ENCODE assay signal across 23 mouse cellular contexts in genomic region chr4:106286958-106287743, GRCm38 (mm10). TPM values are rescaled to one million over a fixed set of nuclear protein-coding genes. Genes with fewer than 3 reads are reported as not detected.
DNase-seq lines count a peak whose midpoint lies in the region; ATAC-seq and TF ChIP-seq lines count a peak whose summit lies in the region.
"Had no signal": no experiment of that assay in that cellular context is flagged by ENCODE, and none has a peak within 500 bp of the region (broad histone marks: within the 10 kb centered on the region; RNA-seq: fewer than 3 reads in every experiment).

No protein-coding gene starts in this region.

- H3K4me3 ChIP-seq in heart, embryonic 12.5 days: no peak overlapping the region
- H3K4me3 ChIP-seq in heart, postnatal 0 days (ENCODE audit: low read depth, low read length): no peak overlapping the region
- H3K4me3 ChIP-seq in MEL (ENCODE audit: control insufficient read depth in 1 of 2, insufficient read depth in 1 of 2, low read depth in 2 of 2, low read length in 2 of 2): no peak overlapping the region
- H3K4me3 ChIP-seq: forebrain, embryonic 10.5 days; forebrain, embryonic 13.5 days; hindbrain, embryonic 12.5 days; hindbrain, embryonic 15.5 days had no signal

- H3K36me3 ChIP-seq in heart, embryonic 12.5 days: no peaks in the 10 kb centered on the region
- no peaks in the 10 kb centered on the region for H3K36me3 ChIP-seq in heart, postnatal 0 days (replicated peaks; ENCODE audit: control insufficient read depth, insufficient read depth, low read length)
- H3K36me3 ChIP-seq in MEL (ENCODE audit: control insufficient read depth in 1 of 2, insufficient read depth in 2 of 2, low read length in 2 of 2): peaks cover 0 to 2% of the 10 kb centered on the region in 2 experiments; a peak in 2 of 4 replicates
- H3K36me3 ChIP-seq: forebrain, embryonic 10.5 days; hindbrain, embryonic 12.5 days; hindbrain, embryonic 15.5 days had no signal

- H3K27me3 ChIP-seq in heart, embryonic 12.5 days (replicated peaks): no peaks in the 10 kb centered on the region
- no peaks in the 10 kb centered on the region for H3K27me3 ChIP-seq in heart, postnatal 0 days (ENCODE audit: control insufficient read depth, insufficient read depth, low read length)
- H3K27me3 ChIP-seq in MEL (ENCODE audit: control insufficient read depth in 1 of 2, insufficient read depth in 2 of 2, low read length in 2 of 2): no peaks in the 10 kb centered on the region
- H3K27me3 ChIP-seq: forebrain, embryonic 13.5 days; hindbrain, embryonic 12.5 days; hindbrain, embryonic 15.5 days; Patski had no signal

- WGBS in heart, embryonic 12.5 days: 48% methylated on average over 4 of the region's 4 CpGs
- WGBS in heart, postnatal 0 days: 48% methylated on average over 4 of the region's 4 CpGs

- no peak for TF ChIP-seq RAD21 in MEL (IDR thresholded peaks at IDR 0.05; ENCODE audit: low read depth, low read length)

- intact Hi-C loops in heart, postnatal 25 days (cut with DNase I): no loop called here
- intact Hi-C loops in heart, postnatal 14 days (cut with DNase I): no loop called here

- TF ChIP-seq POLR2A in MEL (IDR thresholded peaks at IDR 0.05; ENCODE audit: control insufficient read depth in 1 of 2, insufficient read depth in 1 of 2, low read depth in 1 of 2, low read length in 2 of 2, poor library complexity in 1 of 2): no peak

- 0 out of 2 replicates have a peak overlapping the region, but pooled peaks have one; percentile 6 for H3K27ac ChIP-seq in heart, embryonic 12.5 days (ENCODE audit: poor library complexity, severe bottlenecking)
- no peak overlapping the region for H3K27ac ChIP-seq in heart, postnatal 0 days (ENCODE audit: low read depth)
- no peak overlapping the region for H3K27ac ChIP-seq in MEL (ENCODE audit: control insufficient read depth, low read depth, low read length)
- H3K27ac ChIP-seq: forebrain, embryonic 10.5 days; forebrain, embryonic 13.5 days; hindbrain, embryonic 12.5 days; hindbrain, embryonic 15.5 days had no signal

- no peak overlapping the region for H3K9ac ChIP-seq in heart, embryonic 12.5 days
- H3K9ac ChIP-seq in heart, postnatal 0 days (replicated peaks; ENCODE audit: low read depth, low read length): no peak overlapping the region
- H3K9ac ChIP-seq in MEL (ENCODE audit: control insufficient read depth, low read depth, low read length, poor library complexity, severe bottlenecking): no peak overlapping the region
- H3K9ac ChIP-seq: forebrain, embryonic 13.5 days; hindbrain, embryonic 12.5 days; hindbrain, embryonic 15.5 days had no signal

- H3K9me3 ChIP-seq in heart, embryonic 12.5 days (replicated peaks): no peaks in the 10 kb centered on the region
- no peaks in the 10 kb centered on the region for H3K9me3 ChIP-seq in heart, postnatal 0 days (replicated peaks; ENCODE audit: control insufficient read depth, low read length)
- no peaks in the 10 kb centered on the region for H3K9me3 ChIP-seq in MEL (replicated peaks; ENCODE audit: insufficient read depth, low read length)
- H3K9me3 ChIP-seq: forebrain, embryonic 10.5 days; forebrain, embryonic 13.5 days; hindbrain, embryonic 12.5 days; hindbrain, embryonic 15.5 days had no signal

- H3K79me2 ChIP-seq in MEL (ENCODE audit: control insufficient read depth, insufficient read depth, low read length, poor library complexity): no peaks in the 10 kb centered on the region

- no peak for TF ChIP-seq EP300 in heart, postnatal 0 days (IDR thresholded peaks at IDR 0.05; ENCODE audit: low read depth)
- TF ChIP-seq EP300 in MEL (IDR thresholded peaks at IDR 0.05; ENCODE audit: low read depth in 1 of 2, low read length in 2 of 2): no peak

- peaks cover 14% of the 10 kb centered on the region for H3K4me1 ChIP-seq in heart, embryonic 12.5 days (replicated peaks)
- H3K4me1 ChIP-seq in heart, postnatal 0 days (ENCODE audit: control insufficient read depth, insufficient read depth): no peaks in the 10 kb centered on the region
- H3K4me1 ChIP-seq in MEL (ENCODE audit: control insufficient read depth in 1 of 2, insufficient read depth in 2 of 2, low read length in 2 of 2): peaks cover 2 to 7% of the 10 kb centered on the region in 2 experiments; a peak in 3 of 4 replicates
- H3K4me1 ChIP-seq: forebrain, embryonic 10.5 days; hindbrain, embryonic 12.5 days; hindbrain, embryonic 15.5 days had no signal

- H3K4me2 ChIP-seq in heart, embryonic 12.5 days: no peak overlapping the region
- no peak overlapping the region for H3K4me2 ChIP-seq in heart, postnatal 0 days (ENCODE audit: low read depth, low read length)
- H3K4me2 ChIP-seq: forebrain, embryonic 13.5 days; hindbrain, embryonic 12.5 days; hindbrain, embryonic 15.5 days had no signal

- DNase-seq in heart, postnatal 25 days (ENCODE audit: low spot score): no peak
- DNase-seq in heart, postnatal 0 days (ENCODE audit: low spot score): no peak
- no peak for DNase-seq in heart, postnatal 14 days
- DNase-seq in 416B (ENCODE audit: low read depth): peak; percentile 93
- peak; percentile 49 for DNase-seq in MEL (ENCODE audit: low read depth, low spot score)
- no peak for DNase-seq in adipocyte (ENCODE audit: low spot score)
- DNase-seq: adrenal gland, adult 8-10 months; adrenal gland, postnatal 36 days; cerebellum, adult 18-20 months; cerebellum, adult 9-10 months; cerebellum, postnatal 14 days; gastrocnemius, postnatal 10 days; gastrocnemius, postnatal 36 days; kidney, adult 2 months had no signal

- ATAC-seq in heart, embryonic 12.5 days (ENCODE audit: insufficient number of reproducible peaks, low FRiP score): no peak
- 0 out of 2 replicates have a peak, but pooled peaks have one; percentile 33 for ATAC-seq in heart, postnatal 0 days (ENCODE audit: insufficient read depth, low read depth)
- no peak for ATAC-seq in activated CD4-positive, CD25-positive, alpha-beta regulatory T cell, adult 4 months
- ATAC-seq: forebrain, embryonic 13.5 days; forebrain, embryonic 16.5 days; intestine, postnatal 0 days; Patski had no signal

- TF ChIP-seq CTCF in heart, postnatal 0 days (IDR thresholded peaks at IDR 0.05; ENCODE audit: low read depth): no peak
- no peak for TF ChIP-seq CTCF in MEL (IDR thresholded peaks at IDR 0.05 in 2 of 3, conservative IDR thresholded peaks at IDR 0.05 in 1 of 3; ENCODE audit: control insufficient read depth in 1 of 3, insufficient read depth in 1 of 3, low read depth in 2 of 3, low read length in 3 of 3, poor library complexity in 1 of 3, severe bottlenecking in 1 of 3)

TF ChIP-seq in MEL, 35 proteins besides CTCF, POLR2A, EP300 and RAD21:
- TF ChIP-seq ZNF384 (IDR thresholded peaks at IDR 0.05; ENCODE audit: low read depth, low read length) (no peak), MYC (IDR thresholded peaks at IDR 0.05; ENCODE audit: low read depth, low read length) (no peak), ZMIZ1 (IDR thresholded peaks at IDR 0.05; ENCODE audit: low read depth, low read length) (no peak), MAX (IDR thresholded peaks at IDR 0.05; ENCODE audit: low read length) (no peak), NELFE (IDR thresholded peaks at IDR 0.05; ENCODE audit: low read depth, low read length) (no peak), RCOR1 (IDR thresholded peaks at IDR 0.05; ENCODE audit: low read depth, low read length) (no peak), ZKSCAN1 (IDR thresholded peaks at IDR 0.05; ENCODE audit: low read depth, low read length) (no peak)

RNA-seq across cellular contexts. Expression of gene Usp24, which starts 28.9 kb away (rescaled TPM):
- 10.4 and 10.6 TPM in 2 replicates for polyA plus RNA-seq in heart, embryonic 12.5 days (2016; fragmentation: Nextera tagmentation; extraction: Ambion mirVana)
- 10 to 100 TPM; 41.9 to 43.6 TPM for total RNA-seq in heart, postnatal 25 days (2021)
- 16.8 and 27.3 TPM in 2 replicates for total RNA-seq in heart, postnatal 0 days (2014; rRNA removed; ENCODE audit: low replicate concordance)
- 5.5 and 5.9 TPM in 2 replicates for polyA plus RNA-seq in heart, postnatal 0 days (2015; fragmentation: Nextera tagmentation; extraction: Ambion mirVana)
- 10 to 100 TPM; 39.4 to 40.3 TPM for total RNA-seq in heart, postnatal 14 days (2021)
- total RNA-seq in MEL (2012; rRNA removed): 26.9 and 27.0 TPM in 2 replicates
- 10 to 100 TPM; 31.9 to 40.8 TPM for polyA plus RNA-seq in MEL (2012; ENCODE audit: insufficient read depth in 1 of 2, insufficient read length in 2 of 2, low read depth in 1 of 2, low replicate concordance in 2 of 2, missing spikeins in 1 of 2)
- 1 to 10 TPM; 7.2 to 8.5 TPM for polyA plus RNA-seq in activated CD4-positive, CD25-positive, alpha-beta regulatory T cell, adult 4 months (2017; shearing (Covaris generic))

Comparison
In these comparisons a context has a peak if more than half of its experiments do, and no peak if none do; other contexts are left out.
1. DNase-seq: peak in 416B (single experiment) and MEL (single experiment); none in heart, postnatal 25 days (single experiment), heart, postnatal 0 days (single experiment), heart, postnatal 14 days (0 of 2) and adipocyte (single experiment).